Mouse (Mus musculus): ENCODE measurements around the gene St6galnac4. TPM values are rescaled to one million over a fixed set of nuclear protein-coding genes. Genes with fewer than 3 reads are reported as not detected.

The St6galnac4 gene
- polyA plus RNA-seq (2016; fragmentation: Nextera tagmentation; extraction: Ambion mirVana): 17.5 and 18.9 TPM in 2 replicates

GRCm38 (mm10) chr2:32586871-32587351, at the start of gene St6galnac4:
St6galnac4 (plus strand) TSS chr2:32587095.
- WGBS (ENCODE audit: insufficient replicate concordance): under 1% methylated on average over 38 of the region's 38 CpGs

GRCm38 (mm10) chr2:32537360-32537905, 49.5 kb upstream of the St6galnac4 start:
- Histone ChIP-seq H3K9ac (no peak overlapping the region), H3K36me3 (no peaks in the 10 kb centered on the region), H3K27me3 (replicated peaks) (peaks cover 66% of the 10 kb centered on the region), H3K27ac (peak overlapping the region; percentile 23), H3K4me1 (peaks cover 42% of the 10 kb centered on the region), H3K4me3 (peak overlapping the region; percentile 76), H3K4me2 (peak overlapping the region; percentile 100), H3K9me3 (replicated peaks) (no peaks in the 10 kb centered on the region)
- no peak for ATAC-seq
- 8% methylated on average over 9 of the region's 9 CpGs for WGBS (ENCODE audit: insufficient replicate concordance)

More at GRCm38 (mm10) chr2:32586871-32587351, at the start of gene St6galnac4:
- peak; percentile 83 for ATAC-seq
- Histone ChIP-seq H3K27ac (peak within 1 kb of the TSS; percentile 47; the same call in 1 of the 2 replicates), H3K4me3 (peak within 1 kb of the TSS; percentile 69), H3K36me3 (peaks cover 8% of the 10 kb centered on the region), H3K4me1 (peaks cover 53% of the 10 kb centered on the region), H3K9ac (peak within 1 kb of the TSS; percentile 76), H3K4me2 (peak within 1 kb of the TSS; percentile 94), H3K9me3 (replicated peaks) (no peaks in the 10 kb centered on the region), H3K27me3 (replicated peaks) (peaks cover 6% of the 10 kb centered on the region; the same call in 1 of the 2 replicates)

GRCm38 (mm10) chr2:32537941-32538340, 49.0 kb upstream of the St6galnac4 start:
- no peak for ATAC-seq
- peak overlapping the region; percentile 100; the same call in 1 of the 2 replicates for H3K4me2 ChIP-seq
- no peaks in the 10 kb centered on the region for H3K9me3 ChIP-seq (replicated peaks)
- H3K9ac ChIP-seq: no peak overlapping the region
- no peaks in the 10 kb centered on the region for H3K36me3 ChIP-seq
- H3K4me1 ChIP-seq: peaks cover 42% of the 10 kb centered on the region
- WGBS (ENCODE audit: insufficient replicate concordance): 88% methylated on average over 5 of the region's 5 CpGs
- no peak overlapping the region for H3K4me3 ChIP-seq
- H3K27me3 ChIP-seq (replicated peaks): peaks cover 66% of the 10 kb centered on the region
- no peak overlapping the region for H3K27ac ChIP-seq

- 66% methylated on average over 4 of the region's 4 CpGs for WGBS (ENCODE audit: insufficient replicate concordance)
- Histone ChIP-seq H3K9me3 (replicated peaks) (no peaks in the 10 kb centered on the region), H3K36me3 (no peaks in the 10 kb centered on the region), H3K4me1 (peaks cover 42% of the 10 kb centered on the region), H3K4me2 (no peak overlapping the region), H3K27ac (no peak overlapping the region), H3K4me3 (no peak overlapping the region), H3K9ac (no peak overlapping the region), H3K27me3 (replicated peaks) (peaks cover 61% of the 10 kb centered on the region)
- ATAC-seq: no peak
These were observed 48.4 kb upstream of the St6galnac4 start for GRCm38 (mm10) chr2:32538461-32538860.

GRCm38 (mm10) chr2:32539452-32539981, 47.4 kb upstream of the St6galnac4 start:
- H3K36me3 ChIP-seq: no peaks in the 10 kb centered on the region
- H3K4me2 ChIP-seq: no peak overlapping the region
- no peak overlapping the region for H3K27ac ChIP-seq
- 66% methylated on average over 14 of the region's 14 CpGs for WGBS (ENCODE audit: insufficient replicate concordance)
- no peak for ATAC-seq
- no peak overlapping the region for H3K4me3 ChIP-seq
- peaks cover 35% of the 10 kb centered on the region for H3K4me1 ChIP-seq
- no peaks in the 10 kb centered on the region for H3K9me3 ChIP-seq (replicated peaks)
- H3K27me3 ChIP-seq (replicated peaks): peaks cover 59% of the 10 kb centered on the region
- no peak overlapping the region for H3K9ac ChIP-seq

- Histone ChIP-seq H3K9ac (no peak overlapping the region), H3K27me3 (replicated peaks) (peaks cover 46% of the 10 kb centered on the region), H3K4me1 (peaks cover 20% of the 10 kb centered on the region), H3K27ac (no peak overlapping the region), H3K4me2 (no peak overlapping the region), H3K36me3 (no peaks in the 10 kb centered on the region), H3K4me3 (no peak overlapping the region), H3K9me3 (replicated peaks) (no peaks in the 10 kb centered on the region)
- ATAC-seq: no peak
- WGBS (ENCODE audit: insufficient replicate concordance): 76% methylated on average over 2 of the region's 2 CpGs
These were observed 45.5 kb upstream of the St6galnac4 start for GRCm38 (mm10) chr2:32541333-32541908.

- Histone ChIP-seq H3K4me1 (peaks cover 13% of the 10 kb centered on the region), H3K4me3 (no peak overlapping the region), H3K27me3 (replicated peaks) (peaks cover 39% of the 10 kb centered on the region), H3K36me3 (no peaks in the 10 kb centered on the region), H3K4me2 (no peak overlapping the region), H3K27ac (no peak overlapping the region), H3K9me3 (replicated peaks) (no peaks in the 10 kb centered on the region), H3K9ac (no peak overlapping the region)
- 40% methylated on average over 4 of the region's 4 CpGs for WGBS (ENCODE audit: insufficient replicate concordance)
- ATAC-seq: no peak
These were observed 44.8 kb upstream of the St6galnac4 start for GRCm38 (mm10) chr2:32541986-32542573.

GRCm38 (mm10) chr2:32543031-32543449, 43.9 kb upstream of the St6galnac4 start:
- H3K4me1 ChIP-seq: peaks cover 4% of the 10 kb centered on the region
- no peak overlapping the region for H3K27ac ChIP-seq
- WGBS (ENCODE audit: insufficient replicate concordance): 79% methylated on average over 3 of the region's 3 CpGs
- peaks cover 30% of the 10 kb centered on the region for H3K27me3 ChIP-seq (replicated peaks)
- no peak for ATAC-seq
- no peak overlapping the region for H3K4me3 ChIP-seq
- no peaks in the 10 kb centered on the region for H3K9me3 ChIP-seq (replicated peaks)
- no peak overlapping the region for H3K4me2 ChIP-seq
- no peak overlapping the region for H3K9ac ChIP-seq
- no peaks in the 10 kb centered on the region for H3K36me3 ChIP-seq

GRCm38 (mm10) chr2:32546951-32547350, 39.9 kb upstream of the St6galnac4 start:
- no peaks in the 10 kb centered on the region for H3K4me1 ChIP-seq
- no peak overlapping the region for H3K4me3 ChIP-seq
- H3K4me2 ChIP-seq: no peak overlapping the region
- no peak overlapping the region for H3K27ac ChIP-seq
- 79% methylated on average over 1 of the region's 1 CpGs for WGBS (ENCODE audit: insufficient replicate concordance)
- no peak overlapping the region for H3K9ac ChIP-seq
- H3K36me3 ChIP-seq: no peaks in the 10 kb centered on the region
- ATAC-seq: no peak
- H3K27me3 ChIP-seq (replicated peaks): no peaks in the 10 kb centered on the region
- H3K9me3 ChIP-seq (replicated peaks): no peaks in the 10 kb centered on the region

GRCm38 (mm10) chr2:32547380-32547779, 39.5 kb upstream of the St6galnac4 start:
- ATAC-seq: no peak
- Histone ChIP-seq H3K27me3 (replicated peaks) (no peaks in the 10 kb centered on the region), H3K27ac (no peak overlapping the region), H3K9ac (no peak overlapping the region), H3K36me3 (no peaks in the 10 kb centered on the region), H3K4me3 (no peak overlapping the region), H3K4me1 (no peaks in the 10 kb centered on the region), H3K9me3 (replicated peaks) (no peaks in the 10 kb centered on the region), H3K4me2 (no peak overlapping the region)
- WGBS (ENCODE audit: insufficient replicate concordance): 73% methylated on average over 5 of the region's 5 CpGs

GRCm38 (mm10) chr2:32547964-32548739, 38.7 kb upstream of the St6galnac4 start:
- 61% methylated on average over 7 of the region's 7 CpGs for WGBS (ENCODE audit: insufficient replicate concordance)
- no peaks in the 10 kb centered on the region for H3K4me1 ChIP-seq
- H3K36me3 ChIP-seq: no peaks in the 10 kb centered on the region
- H3K9ac ChIP-seq: no peak overlapping the region
- H3K9me3 ChIP-seq (replicated peaks): no peaks in the 10 kb centered on the region
- ATAC-seq: no peak
- H3K4me3 ChIP-seq: no peak overlapping the region
- no peak overlapping the region for H3K4me2 ChIP-seq
- no peak overlapping the region for H3K27ac ChIP-seq
- no peaks in the 10 kb centered on the region for H3K27me3 ChIP-seq (replicated peaks)

All from liver, embryonic 12.5 days (tissue).